Mouse (Mus musculus) cerebellum, adult 9-11 months (tissue): Measurements from ENCODE around the gene Usp15.
"Not testable (repeated sequence)": the region's sequence is repeated elsewhere in the genome, so short reads cannot be mapped to it uniquely, and the experiment has no call there.

ENCODE experiments used
- DNase-seq: peaks from one replicate; pipeline ENCODE4 v3.0.0; 2022

The Usp15 gene

DNA sequence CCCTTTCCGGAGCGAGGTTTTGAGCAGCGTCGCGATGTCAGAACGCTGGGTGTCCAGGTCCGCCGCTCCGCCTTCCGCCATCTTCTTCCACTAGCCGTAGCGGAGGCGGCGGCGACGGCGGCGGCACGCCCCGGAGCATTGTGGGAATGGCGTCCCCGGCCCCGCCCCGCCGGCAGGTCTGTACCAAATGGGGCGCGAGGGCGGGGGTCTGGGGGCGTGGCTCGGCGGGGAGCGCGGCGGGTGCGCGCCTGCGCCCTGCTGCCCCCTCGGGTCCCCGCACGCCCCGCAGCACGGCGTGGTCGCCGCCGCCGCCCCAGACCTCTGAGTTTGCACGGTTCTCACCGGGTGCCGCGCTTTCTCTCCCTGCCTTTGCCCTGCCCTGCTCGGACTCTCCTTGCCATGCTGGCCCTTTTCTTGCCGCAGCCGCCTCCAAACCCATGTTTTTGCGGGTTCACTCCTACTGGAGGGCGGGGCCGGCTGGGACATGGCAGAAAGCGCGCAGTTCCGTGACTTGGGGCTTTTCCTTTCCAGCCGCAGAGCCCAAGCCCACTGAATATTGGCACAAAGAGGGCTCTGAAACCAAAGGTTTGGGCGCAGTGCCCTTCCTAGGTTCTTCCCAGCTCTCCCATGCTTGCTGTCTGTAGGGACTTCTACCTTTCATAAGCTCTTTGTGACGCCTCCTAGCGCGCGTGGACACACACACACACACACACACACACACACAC, at the start of gene Usp15:
Usp15 (minus strand) TSS at position 161 of the 725 bp plus-strand sequence.
- peak; percentile 93 for DNase-seq

- DNase-seq, result no peak
Observed at GRCm38 (mm10) chr10:123229420-123229819, 32.6 kb upstream of the Usp15 start.

GRCm38 (mm10) chr10:123222785-123223184, 26.0 kb upstream of the Usp15 start:
- DNase-seq, result no peak

DNA sequence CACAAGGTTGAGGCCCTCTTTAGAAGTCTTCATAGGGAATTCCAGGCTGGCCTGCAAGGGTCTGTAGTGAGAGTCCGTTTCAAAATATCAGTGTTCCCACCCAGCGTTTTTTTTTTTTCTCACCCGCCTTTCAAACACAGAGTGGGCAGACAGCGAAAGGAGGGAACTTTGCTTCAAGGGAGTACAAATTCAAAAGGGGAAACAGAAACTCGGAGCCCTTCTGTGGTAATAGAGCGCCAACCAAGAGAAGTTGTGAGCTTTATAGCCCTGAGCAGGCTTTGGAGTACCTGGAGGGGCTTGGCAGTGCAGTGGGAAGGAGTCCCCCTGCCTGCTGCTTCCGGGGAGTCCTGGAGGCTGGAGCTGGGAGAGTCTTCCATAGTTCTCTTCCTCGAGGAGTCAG, 12.7 kb upstream of the Usp15 start:
- DNase-seq, result no peak

DNA sequence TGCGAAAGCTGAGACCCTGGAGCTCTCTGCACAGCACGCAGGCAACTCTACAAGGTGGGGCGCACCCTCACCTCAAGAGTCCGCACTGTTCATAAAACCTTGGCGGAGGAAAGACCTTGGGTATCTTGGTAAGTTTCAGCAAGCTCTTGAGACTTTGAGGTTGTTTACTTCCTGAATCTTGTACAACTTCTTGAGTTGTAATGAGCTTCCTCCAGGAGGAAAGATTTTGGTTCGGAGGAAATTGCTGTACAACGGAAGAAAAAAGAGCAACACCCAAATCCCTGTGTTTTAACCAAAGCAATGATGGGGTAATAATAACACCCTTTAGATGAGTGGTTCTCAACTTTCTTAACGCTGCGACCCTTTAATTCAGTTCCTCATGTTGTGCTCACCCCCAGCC, 11.5 kb upstream of the Usp15 start:
- DNase-seq, result no peak

DNA sequence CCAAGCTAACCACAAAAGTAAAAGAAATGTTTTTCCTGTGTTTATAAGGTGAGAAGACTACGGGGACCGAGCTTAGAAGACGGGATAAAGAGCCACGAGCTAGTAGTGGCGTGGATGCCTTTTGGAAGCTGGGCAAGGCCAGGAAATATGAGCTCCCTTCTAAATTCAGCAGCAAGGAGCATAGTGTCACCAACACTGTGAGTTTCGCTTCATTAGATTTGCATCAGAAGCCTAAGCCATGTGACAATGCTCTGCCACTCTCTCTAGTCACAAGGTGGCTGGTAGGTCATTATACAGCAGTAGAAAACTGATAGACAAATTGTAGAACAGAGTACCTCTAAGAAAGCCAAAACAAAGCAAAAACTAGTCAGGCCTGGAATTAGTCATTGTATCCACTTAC, 9.3 kb upstream of the Usp15 start:
- no peak for DNase-seq

- not testable (repeated sequence) for DNase-seq
Observed at GRCm38 (mm10) chr10:123205364-123205763, 8.6 kb upstream of the Usp15 start.

DNA sequence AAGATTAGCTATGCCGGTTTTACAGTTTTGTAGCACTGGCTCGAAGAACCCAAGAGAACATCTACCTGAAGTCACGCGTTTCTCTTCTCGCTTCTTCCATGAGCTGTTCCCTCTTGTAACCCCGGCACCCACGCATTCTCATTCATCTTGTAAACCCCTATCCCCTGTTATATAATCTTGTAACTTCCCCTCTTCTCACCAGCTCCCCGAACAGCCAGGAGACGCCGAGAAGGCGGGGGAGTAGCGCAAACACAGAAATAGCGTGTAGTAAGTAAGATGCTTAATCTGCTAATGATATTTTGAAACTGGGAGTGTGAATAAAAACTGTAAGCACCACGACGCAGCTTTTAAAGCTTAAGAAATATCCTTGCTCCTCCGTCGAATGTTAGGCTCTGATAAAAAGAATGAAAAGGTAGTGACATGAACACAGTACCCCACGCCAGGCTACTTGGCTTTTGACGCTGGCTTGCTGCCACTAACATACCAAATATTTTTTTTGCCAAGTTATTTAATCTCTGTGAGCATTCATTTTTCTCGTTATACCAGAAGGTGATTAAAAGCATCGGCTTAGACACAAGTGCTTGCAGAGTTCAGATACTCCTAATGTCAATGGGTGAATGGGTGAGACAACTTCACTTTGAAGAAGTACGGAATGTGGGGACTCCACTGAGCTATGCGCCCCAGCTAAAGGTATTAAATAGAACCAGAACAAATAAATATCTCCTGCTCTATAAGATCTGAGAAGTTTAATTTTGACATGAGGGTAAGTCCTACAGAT, 5.4 kb upstream of the Usp15 start:
- DNase-seq, result no peak

- DNase-seq, result no peak
Observed at GRCm38 (mm10) chr10:123201436-123201835, 4.6 kb upstream of the Usp15 start.

GRCm38 (mm10) chr10:123200996-123201395, 4.2 kb upstream of the Usp15 start:
- no peak for DNase-seq

DNA sequence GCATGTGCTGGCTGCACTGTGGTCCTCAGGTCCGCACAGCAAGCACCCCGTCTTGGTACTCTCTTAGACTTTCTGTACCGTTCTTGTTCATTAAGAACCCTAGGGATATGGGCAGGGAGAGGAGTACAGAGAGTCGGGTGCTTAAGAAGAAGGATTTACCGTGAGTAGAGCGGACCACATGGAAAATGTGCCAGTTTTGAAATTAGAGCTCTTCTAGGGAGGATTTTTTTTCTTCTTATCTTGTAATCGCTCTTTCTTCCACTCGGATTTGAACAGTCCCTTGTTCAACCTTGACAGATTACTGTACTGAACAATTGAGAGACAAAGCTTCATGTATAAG, 3.5 kb upstream of the Usp15 start:
- DNase-seq, result no peak

DNA sequence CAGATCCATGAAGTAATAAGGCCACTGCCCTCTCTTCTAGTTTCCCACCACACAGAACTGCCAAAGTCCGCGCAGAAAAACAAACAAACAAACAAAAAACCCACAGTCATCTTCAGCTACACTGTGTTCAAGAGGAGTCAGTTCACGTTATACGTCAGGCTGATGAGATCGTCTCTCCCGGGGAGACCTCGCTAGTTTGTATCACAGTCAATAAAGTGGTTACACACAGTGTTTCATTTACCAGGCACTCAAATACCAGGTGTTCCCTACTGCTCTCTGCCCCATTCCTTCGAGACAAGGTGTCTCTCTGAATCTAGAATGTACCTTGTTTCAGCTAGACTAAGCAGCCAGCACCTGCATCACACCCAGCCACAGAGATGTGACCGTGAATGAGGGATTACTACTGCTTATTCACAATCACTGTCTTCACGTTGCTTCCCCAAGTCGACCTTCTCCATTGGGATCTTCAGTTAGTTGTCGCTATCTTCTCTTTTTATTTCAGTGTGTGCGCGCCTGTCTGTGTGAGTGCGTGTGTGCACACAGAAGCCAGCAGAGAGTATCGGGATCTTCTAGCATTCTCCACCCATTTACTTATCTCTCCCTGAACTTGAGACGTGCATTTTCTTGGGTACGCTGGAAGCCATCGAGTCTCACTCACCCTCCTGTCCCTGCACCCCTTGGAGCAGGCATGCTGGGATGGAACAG, 3.0 kb upstream of the Usp15 start:
- DNase-seq, result no peak

- no peak for DNase-seq
Observed at GRCm38 (mm10) chr10:123199119-123199518, 2.3 kb upstream of the Usp15 start.

GRCm38 (mm10) chr10:123198183-123198582, 1.4 kb upstream of the Usp15 start:
- DNase-seq, result no peak

GRCm38 (mm10) chr10:123195961-123196834, 597 bp downstream of the Usp15 start:
- DNase-seq, result no peak

- no peak for DNase-seq
Observed at GRCm38 (mm10) chr10:123195501-123195900, 1.3 kb downstream of the Usp15 start.

DNA sequence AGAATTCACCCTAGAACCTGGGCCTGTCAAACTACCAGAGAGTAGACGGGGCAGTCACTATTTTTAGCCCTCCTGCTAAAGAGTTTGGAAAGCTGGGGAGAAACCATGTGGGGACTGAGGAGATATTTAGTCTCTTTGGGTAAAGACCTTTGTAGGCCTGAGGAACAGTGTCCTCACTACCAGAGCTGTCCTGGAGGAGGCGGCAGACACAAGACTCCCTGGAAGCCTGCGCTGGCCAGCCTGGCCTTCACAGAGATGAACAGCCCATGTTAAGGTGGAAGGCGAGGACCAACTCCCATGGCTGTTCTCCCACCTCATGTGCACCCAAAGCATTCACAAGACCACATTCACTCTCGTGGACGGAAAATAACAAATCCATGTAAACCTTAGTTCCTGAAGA, 5.8 kb downstream of the Usp15 start:
- no peak for DNase-seq

DNA sequence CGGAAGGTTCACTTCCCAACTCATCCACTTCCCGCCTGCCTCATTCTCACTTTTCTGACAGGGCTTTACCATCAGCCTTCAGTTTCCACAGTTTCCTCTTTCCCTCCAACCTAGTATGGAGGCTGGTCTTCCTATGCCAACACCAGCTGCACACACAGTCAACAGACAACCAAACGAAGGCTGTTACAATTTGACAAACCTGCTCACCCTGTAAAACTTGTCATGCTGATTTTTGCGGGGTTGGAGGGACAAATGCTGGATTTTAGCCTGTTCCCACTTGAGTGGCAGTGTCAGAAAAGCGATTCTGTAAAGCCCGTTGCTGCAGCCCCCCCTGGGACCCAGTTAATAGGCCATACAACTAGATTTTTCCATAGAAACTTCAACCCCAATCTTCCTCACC, 9.5 kb downstream of the Usp15 start:
- no peak for DNase-seq

- no peak for DNase-seq
Observed at GRCm38 (mm10) chr10:123185907-123186306, 10.9 kb downstream of the Usp15 start.

DNA sequence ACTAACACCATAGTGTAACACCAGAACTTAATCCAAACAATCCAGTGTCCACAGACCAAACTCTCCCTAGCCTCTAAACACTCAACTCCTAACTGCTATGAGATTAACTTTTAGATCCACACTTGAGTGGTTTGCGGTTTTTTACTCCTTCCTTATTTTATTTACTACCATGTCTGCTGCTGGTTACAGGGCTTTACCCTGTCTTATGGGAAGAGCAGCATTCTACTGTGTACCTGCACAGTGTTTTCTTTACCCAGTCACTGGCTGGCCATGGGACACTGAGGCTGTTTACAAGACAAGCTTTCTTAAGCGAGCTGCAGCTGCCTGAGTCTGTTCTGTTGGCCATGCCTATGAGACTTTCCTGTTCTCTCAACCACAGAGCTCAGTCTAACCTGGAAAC, 13.1 kb downstream of the Usp15 start:
- DNase-seq, result no peak

DNA sequence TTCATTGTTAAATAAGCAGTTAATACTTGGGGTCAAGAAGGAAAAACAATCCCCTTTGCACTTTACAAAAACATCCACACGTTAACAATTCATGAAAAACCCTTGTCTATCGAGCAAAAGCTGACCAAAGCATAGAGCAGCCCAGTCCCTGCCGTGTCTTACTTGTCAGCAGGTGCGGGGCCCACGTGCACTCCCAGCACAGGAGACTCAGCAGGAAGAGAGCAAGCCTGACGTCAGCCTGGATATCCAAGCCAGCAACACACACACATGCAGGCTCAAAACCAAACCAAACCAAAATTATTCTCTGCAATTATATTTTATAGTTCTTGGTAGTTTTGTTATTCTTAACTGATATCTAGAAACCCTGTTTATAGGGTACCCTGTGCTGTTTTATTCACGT, 13.6 kb downstream of the Usp15 start:
- peak; percentile 80 for DNase-seq

- no peak for DNase-seq
Observed at GRCm38 (mm10) chr10:123182391-123182790, 14.4 kb downstream of the Usp15 start.

GRCm38 (mm10) chr10:123175771-123176170, 21.0 kb downstream of the Usp15 start:
- DNase-seq, result no peak
